Mouse (Mus musculus): ENCODE measurements around the gene Isyna1.

Isyna1 gene

GRCm38 (mm10) chr8:70627041-70627440 lies 32.9 kb downstream of the Isyna1 start:
- in situ Hi-C loops (cut with MboI): no loop called here

- in situ Hi-C loops (cut with MboI): no loop called here
These were observed 34.9 kb downstream of the Isyna1 start for GRCm38 (mm10) chr8:70628986-70629490.

GRCm38 (mm10) chr8:70629574-70630531 lies 35.7 kb downstream of the Isyna1 start:
- in situ Hi-C loops (cut with MboI): no loop called here

GRCm38 (mm10) chr8:70630532-70631381 lies 36.6 kb downstream of the Isyna1 start:
- in situ Hi-C loops (cut with MboI): no loop called here

- in situ Hi-C loops (cut with MboI): no loop called here
These were observed 37.3 kb downstream of the Isyna1 start for GRCm38 (mm10) chr8:70631436-70631835.

GRCm38 (mm10) chr8:70632346-70632892 lies 38.2 kb downstream of the Isyna1 start, which contains the start of gene Gdf15:
Gene Gdf15, minus strand, starts transcription at chr8:70632456.
- in situ Hi-C loops (cut with MboI): no loop called here

GRCm38 (mm10) chr8:70634066-70634465 lies 39.9 kb downstream of the Isyna1 start:
- in situ Hi-C loops (cut with MboI): no loop called here

GRCm38 (mm10) chr8:70635527-70635926 lies 41.4 kb downstream of the Isyna1 start:
- in situ Hi-C loops (cut with MboI): no loop called here

- in situ Hi-C loops (cut with MboI): no loop called here
These were observed 42.7 kb downstream of the Isyna1 start for GRCm38 (mm10) chr8:70636838-70637237.

- in situ Hi-C loops (cut with MboI): no loop called here
These were observed 44.6 kb downstream of the Isyna1 start for GRCm38 (mm10) chr8:70638752-70639151.

- in situ Hi-C loops (cut with MboI): no loop called here
These were observed 48.8 kb downstream of the Isyna1 start for GRCm38 (mm10) chr8:70643019-70643418.

- in situ Hi-C loops (cut with MboI): no loop called here
These were observed 49.9 kb downstream of the Isyna1 start for GRCm38 (mm10) chr8:70644065-70644464.

- in situ Hi-C loops (cut with MboI): no loop called here
These were observed 51.5 kb downstream of the Isyna1 start for GRCm38 (mm10) chr8:70645501-70646224.

GRCm38 (mm10) chr8:70646369-70646768 lies 52.2 kb downstream of the Isyna1 start:
- in situ Hi-C loops (cut with MboI): no loop called here

- in situ Hi-C loops (cut with MboI): no loop called here
These were observed 52.6 kb downstream of the Isyna1 start for GRCm38 (mm10) chr8:70646775-70647174.

Data from mature B cell (primary cell).